Mouse (Mus musculus) midbrain, embryonic 15.5 days (tissue): ENCODE measurements around the gene Elp1. TPM values are rescaled to one million over a fixed set of nuclear protein-coding genes. Genes with fewer than 3 reads are reported as not detected.

Source experiments
- ATAC-seq: fragments of 200-750 bp; cut with Nextera tagmentation; replicated peaks from 2 replicates; pipeline ENCODE4 v1.8.0; 2017; ENCODE audit warnings: moderate TSS enrichment
- H3K27ac ChIP-seq: fragments of 300-500 bp; sonication (generic); 2 replicates; pipeline ENCODE4 v1.5.1; 2015; ENCODE audit warnings: mild to moderate bottlenecking, inconsistent platforms
- H3K27me3 ChIP-seq: fragments of 300-500 bp; sonication (generic); replicated peaks from 2 replicates; pipeline ENCODE4 v1.6.1; 2015; ENCODE audit warnings: inconsistent platforms
- H3K36me3 ChIP-seq: fragments of 300-500 bp; sonication (generic); replicated peaks from 2 replicates; pipeline ENCODE4 v1.6.1; 2015; ENCODE audit warnings: inconsistent platforms
- H3K4me1 ChIP-seq: fragments of 300-500 bp; sonication (generic); 2 replicates; pipeline ENCODE4 v1.6.1; 2015; ENCODE audit warnings: inconsistent platforms
- H3K4me2 ChIP-seq: fragments of 300-500 bp; sonication (generic); 2 replicates; pipeline ENCODE4 v1.6.1; 2015; ENCODE audit warnings: inconsistent platforms, mild to moderate bottlenecking, moderate library complexity
- H3K4me3 ChIP-seq: fragments of 300-500 bp; sonication (generic); 2 replicates; pipeline ENCODE4 v1.5.1; 2015; ENCODE audit warnings: mild to moderate bottlenecking, inconsistent platforms
- H3K9ac ChIP-seq: fragments of 300-500 bp; sonication (generic); 2 replicates; pipeline ENCODE4 v1.6.1; 2015; ENCODE audit warnings: mild to moderate bottlenecking, inconsistent platforms
- H3K9me3 ChIP-seq: fragments of 300-500 bp; sonication (generic); 2 replicates; pipeline ENCODE4 v1.6.1; 2016; ENCODE audit warnings: inconsistent platforms
- WGBS: fragments of 180-500 bp; shearing (Covaris S2); methylation state at CpG from one replicate; pipeline ENCODE4 v1.1.7; 2015; ENCODE audit warnings: mixed read lengths; 5-methylcytosine and 5-hydroxymethylcytosine counted together
- polyA plus RNA-seq: library from polyadenylated mRNA; unstranded; fragments of >200 nt; fragmentation: Nextera tagmentation; extraction: Ambion mirVana; gene quantifications from 2 replicates; pipeline ENCODE4 v1.2.1, GENCODE M21; 2015

Gene Elp1
- polyA plus RNA-seq = 66.6 and 71.0 TPM in 2 replicates

- Histone ChIP-seq H3K9me3 (no peaks in the 10 kb centered on the region), H3K27me3 (no peaks in the 10 kb centered on the region), H3K9ac (peak within 1 kb of the TSS; percentile 78), H3K4me1 (peaks cover 31% of the 10 kb centered on the region), H3K4me2 (peak within 1 kb of the TSS; percentile 81), H3K27ac (peak within 1 kb of the TSS; percentile 89), H3K4me3 (peak within 1 kb of the TSS; percentile 78), H3K36me3 (peaks cover 34% of the 10 kb centered on the region)
- ATAC-seq = peak; percentile 98
- under 1% methylated on average over 72 of the region's 72 CpGs for WGBS
Observed at GRCm38 (mm10) chr4:56801907-56802668, at the start of gene Elp1, which contains the start of gene Fam206a. Gene Elp1 (minus strand): TSS chr4:56802331. Gene Fam206a (plus strand): TSS chr4:56802345.

- H3K4me1 ChIP-seq = no peaks in the 10 kb centered on the region
- H3K27me3 ChIP-seq = no peaks in the 10 kb centered on the region
- no peak overlapping the region for H3K4me2 ChIP-seq
- H3K9me3 ChIP-seq = no peaks in the 10 kb centered on the region
- no peak overlapping the region for H3K9ac ChIP-seq
- 37% methylated on average over 6 of the region's 6 CpGs for WGBS
- no peak for ATAC-seq
- no peak overlapping the region for H3K4me3 ChIP-seq
- H3K36me3 ChIP-seq = 0 out of 2 replicates have a peak, but pooled peaks cover under 1% of the 10 kb centered on the region
- no peak overlapping the region for H3K27ac ChIP-seq
Observed at GRCm38 (mm10) chr4:56850724-56851123, 48.6 kb upstream of the Elp1 start.

GRCm38 (mm10) chr4:56848044-56848443, 45.9 kb upstream of the Elp1 start:
- Histone ChIP-seq H3K4me2 (no peak overlapping the region), H3K9me3 (no peaks in the 10 kb centered on the region), H3K9ac (no peak overlapping the region), H3K4me3 (no peak overlapping the region), H3K27me3 (no peaks in the 10 kb centered on the region), H3K27ac (no peak overlapping the region), H3K4me1 (no peaks in the 10 kb centered on the region), H3K36me3 (0 out of 2 replicates have a peak, but pooled peaks cover 11% of the 10 kb centered on the region)
- no peak for ATAC-seq
- WGBS = 83% methylated on average over 6 of the region's 6 CpGs

GRCm38 (mm10) chr4:56847400-56847799, 45.3 kb upstream of the Elp1 start:
- Histone ChIP-seq H3K9me3 (no peaks in the 10 kb centered on the region), H3K36me3 (0 out of 2 replicates have a peak, but pooled peaks cover 13% of the 10 kb centered on the region), H3K27me3 (no peaks in the 10 kb centered on the region), H3K4me3 (no peak overlapping the region), H3K4me1 (no peaks in the 10 kb centered on the region), H3K4me2 (no peak overlapping the region), H3K27ac (no peak overlapping the region), H3K9ac (no peak overlapping the region)
- no peak for ATAC-seq
- WGBS = 82% methylated on average over 3 of the region's 3 CpGs

- 56% methylated on average over 12 of the region's 12 CpGs for WGBS
- Histone ChIP-seq H3K4me1 (no peaks in the 10 kb centered on the region), H3K27ac (no peak overlapping the region), H3K4me3 (no peak overlapping the region), H3K9ac (no peak overlapping the region), H3K9me3 (no peaks in the 10 kb centered on the region), H3K27me3 (no peaks in the 10 kb centered on the region), H3K4me2 (no peak overlapping the region), H3K36me3 (0 out of 2 replicates have a peak, but pooled peaks cover 13% of the 10 kb centered on the region)
- ATAC-seq = no peak; the same call in 1 of the 2 replicates
Observed at GRCm38 (mm10) chr4:56845896-56846533, 43.9 kb upstream of the Elp1 start.

- Histone ChIP-seq H3K9me3 (no peaks in the 10 kb centered on the region), H3K4me3 (no peak overlapping the region), H3K27ac (no peak overlapping the region), H3K27me3 (no peaks in the 10 kb centered on the region), H3K4me1 (no peaks in the 10 kb centered on the region), H3K36me3 (0 out of 2 replicates have a peak, but pooled peaks cover 13% of the 10 kb centered on the region), H3K9ac (no peak overlapping the region), H3K4me2 (no peak overlapping the region)
- 93% methylated on average over 4 of the region's 4 CpGs for WGBS
- no peak for ATAC-seq
Observed at GRCm38 (mm10) chr4:56844911-56845310, 42.8 kb upstream of the Elp1 start.

GRCm38 (mm10) chr4:56843963-56844362, 41.8 kb upstream of the Elp1 start:
- no peaks in the 10 kb centered on the region for H3K9me3 ChIP-seq
- H3K4me3 ChIP-seq = no peak overlapping the region
- H3K4me2 ChIP-seq = no peak overlapping the region
- no peak overlapping the region for H3K9ac ChIP-seq
- no peaks in the 10 kb centered on the region for H3K27me3 ChIP-seq
- no peak overlapping the region for H3K27ac ChIP-seq
- no peak for ATAC-seq
- H3K4me1 ChIP-seq = no peaks in the 10 kb centered on the region
- 0 out of 2 replicates have a peak, but pooled peaks cover 13% of the 10 kb centered on the region for H3K36me3 ChIP-seq
- WGBS = 93% methylated on average over 2 of the region's 2 CpGs

GRCm38 (mm10) chr4:56842501-56842900, 40.4 kb upstream of the Elp1 start:
- H3K4me1 ChIP-seq = no peaks in the 10 kb centered on the region
- H3K4me3 ChIP-seq = no peak overlapping the region
- H3K4me2 ChIP-seq = no peak overlapping the region
- no peak overlapping the region for H3K9ac ChIP-seq
- ATAC-seq = no peak
- no peak overlapping the region for H3K27ac ChIP-seq
- no peaks in the 10 kb centered on the region for H3K9me3 ChIP-seq
- H3K27me3 ChIP-seq = no peaks in the 10 kb centered on the region
- H3K36me3 ChIP-seq = peaks cover 15% of the 10 kb centered on the region; the same call in 1 of the 2 replicates
- WGBS = 80% methylated on average over 7 of the region's 7 CpGs

- Histone ChIP-seq H3K36me3 (peaks cover 24% of the 10 kb centered on the region; the same call in 1 of the 2 replicates), H3K4me3 (no peak overlapping the region)
- ATAC-seq = no peak
Observed at GRCm38 (mm10) chr4:56840297-56840696, 38.2 kb upstream of the Elp1 start.

GRCm38 (mm10) chr4:56837661-56838060, 35.5 kb upstream of the Elp1 start:
- Histone ChIP-seq H3K36me3 (peaks cover 25% of the 10 kb centered on the region; the same call in 1 of the 2 replicates), H3K4me1 (no peaks in the 10 kb centered on the region)

More at GRCm38 (mm10) chr4:56840297-56840696, 38.2 kb upstream of the Elp1 start:
- Histone ChIP-seq H3K27ac (no peak overlapping the region), H3K9me3 (no peaks in the 10 kb centered on the region), H3K4me1 (no peaks in the 10 kb centered on the region), H3K9ac (no peak overlapping the region), H3K27me3 (no peaks in the 10 kb centered on the region), H3K4me2 (no peak overlapping the region)
- 88% methylated on average over 3 of the region's 3 CpGs for WGBS

GRCm38 (mm10) chr4:56831998-56832397, 29.9 kb upstream of the Elp1 start:
- H3K27me3 ChIP-seq = no peaks in the 10 kb centered on the region
- H3K4me1 ChIP-seq = no peaks in the 10 kb centered on the region
- no peak for ATAC-seq
- no peaks in the 10 kb centered on the region for H3K9me3 ChIP-seq
- no peak overlapping the region for H3K9ac ChIP-seq
- H3K4me2 ChIP-seq = no peak overlapping the region
- H3K4me3 ChIP-seq = no peak overlapping the region
- peaks cover 26% of the 10 kb centered on the region; the same call in 1 of the 2 replicates for H3K36me3 ChIP-seq
- WGBS = 84% methylated on average over 7 of the region's 7 CpGs
- no peak overlapping the region for H3K27ac ChIP-seq

More at GRCm38 (mm10) chr4:56837661-56838060, 35.5 kb upstream of the Elp1 start:
- Histone ChIP-seq H3K9ac (no peak overlapping the region), H3K9me3 (no peaks in the 10 kb centered on the region), H3K27ac (no peak overlapping the region), H3K4me3 (no peak overlapping the region), H3K4me2 (no peak overlapping the region), H3K27me3 (no peaks in the 10 kb centered on the region)
- ATAC-seq = no peak
- WGBS = 83% methylated on average over 6 of the region's 6 CpGs

- Histone ChIP-seq H3K9me3 (no peaks in the 10 kb centered on the region), H3K27me3 (no peaks in the 10 kb centered on the region), H3K4me2 (no peak overlapping the region), H3K27ac (no peak overlapping the region), H3K36me3 (peaks cover 18% of the 10 kb centered on the region; the same call in 1 of the 2 replicates), H3K4me1 (no peaks in the 10 kb centered on the region), H3K4me3 (no peak overlapping the region), H3K9ac (no peak overlapping the region)
- WGBS = 62% methylated on average over 13 of the region's 13 CpGs
- no peak for ATAC-seq
Observed at GRCm38 (mm10) chr4:56831013-56831609, 29.0 kb upstream of the Elp1 start.
